Mouse (Mus musculus) T-helper 1 cell (primary cell): Measurements from ENCODE around the gene Plekhg2.

ENCODE experiments used
- in situ Hi-C: fragments of 300-600 bp; cut with MboI, MseI; formaldehyde crosslinking; loops from one replicate; pipeline ENCODE4 v1.15.1; 2025; ENCODE audit warnings: high pct_unique_total_duplicates

Plekhg2 gene

GRCm38 (mm10) chr7:28383606-28384005 is 11.2 kb upstream of the Plekhg2 start:
- in situ Hi-C loops = no loop called here

- in situ Hi-C loops = no loop called here
Observed at GRCm38 (mm10) chr7:28382981-28383396, 10.6 kb upstream of the Plekhg2 start.

- in situ Hi-C loops = no loop called here
Observed at GRCm38 (mm10) chr7:28382347-28382951, 10.1 kb upstream of the Plekhg2 start.

- in situ Hi-C loops = no loop called here
Observed at GRCm38 (mm10) chr7:28381938-28382337, 9.5 kb upstream of the Plekhg2 start.

DNA sequence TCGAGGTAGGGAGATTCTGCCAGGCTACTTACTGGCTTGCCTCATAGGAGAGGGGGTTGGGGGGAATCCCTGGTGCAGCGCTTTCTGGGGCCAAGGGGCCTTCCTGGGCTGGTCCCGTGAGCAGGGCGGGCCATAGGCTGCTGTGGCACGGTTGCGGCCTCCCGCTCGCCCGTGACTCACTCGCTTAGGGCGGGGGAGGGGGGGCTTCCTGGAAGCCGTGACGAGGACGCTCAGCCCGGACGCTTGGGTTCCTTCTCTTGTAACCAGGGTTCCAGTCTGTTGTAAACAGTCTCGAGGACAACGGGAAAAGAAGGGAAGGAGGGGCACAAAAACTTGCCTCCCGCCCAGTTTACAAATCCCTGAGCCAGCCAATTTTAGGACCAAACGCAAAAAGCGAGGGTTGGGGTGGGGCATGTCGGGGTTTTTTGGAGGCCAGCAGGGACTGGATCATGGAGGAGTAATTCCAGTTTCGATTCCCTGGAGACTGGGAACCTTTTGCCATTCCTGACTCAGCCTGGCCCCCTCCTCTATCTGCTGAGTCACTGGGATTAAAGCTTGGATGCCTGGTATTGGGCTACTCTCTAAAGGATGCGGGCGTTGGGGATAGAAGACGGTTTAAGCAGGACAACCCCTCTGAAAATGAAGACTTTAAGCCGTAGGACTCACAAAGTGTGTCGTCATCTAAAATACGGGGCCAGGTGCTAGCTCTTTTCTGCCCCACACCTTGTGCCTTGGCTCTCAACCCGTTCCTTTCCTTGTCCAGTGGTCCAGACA is 8.8 kb upstream of the Plekhg2 start:
- in situ Hi-C loops = no loop called here

GRCm38 (mm10) chr7:28380237-28381016 is 8.0 kb upstream of the Plekhg2 start, which contains the start of gene Zfp36:
Zfp36 (minus strand) TSS chr7:28380253.
- in situ Hi-C loops = no loop called here

DNA sequence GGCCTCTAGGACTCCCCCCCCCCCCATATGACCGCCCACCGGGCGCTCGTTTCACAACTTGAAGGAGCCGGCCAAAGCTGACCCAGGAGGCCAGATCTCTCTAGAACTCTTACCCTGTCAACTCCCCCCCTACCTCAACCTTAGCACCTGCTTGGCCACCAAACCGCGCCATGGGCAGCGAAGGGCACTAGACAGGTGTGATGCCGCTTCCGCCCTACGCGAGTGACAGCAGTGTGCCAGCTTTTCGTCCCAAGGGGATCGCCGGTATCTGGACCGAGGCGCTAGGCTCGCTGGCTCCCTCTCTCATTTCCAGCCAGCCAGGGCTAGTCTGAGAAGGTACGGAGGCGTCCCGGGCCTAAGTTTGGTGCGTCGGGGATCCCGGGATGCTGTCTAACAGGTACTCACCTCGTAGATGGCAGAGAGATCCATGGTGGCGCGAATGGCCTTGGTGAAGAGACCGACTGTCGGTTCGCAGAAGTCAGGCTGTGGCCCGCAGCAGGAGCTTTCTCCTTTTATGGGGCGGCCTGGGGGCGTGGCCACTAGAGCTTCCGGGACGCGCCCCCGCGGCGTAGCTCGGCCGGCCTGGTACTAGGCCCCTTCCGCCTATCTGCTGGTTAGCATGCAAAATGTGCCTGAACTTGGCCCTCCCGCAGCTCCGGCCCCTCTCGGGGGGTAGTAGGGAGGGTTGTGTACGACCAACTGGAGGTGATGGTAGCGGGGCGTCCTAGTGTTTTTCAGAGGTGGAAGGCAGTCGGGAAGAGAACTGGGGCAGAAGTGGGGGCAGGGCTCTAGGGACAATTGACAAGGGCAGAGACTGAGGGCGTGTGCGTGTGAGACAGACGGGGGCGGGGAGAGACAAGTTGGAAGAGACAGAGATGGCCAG is 6.6 kb upstream of the Plekhg2 start:
- in situ Hi-C loops = no loop called here

- in situ Hi-C loops = no loop called here
Observed at GRCm38 (mm10) chr7:28378066-28378690, 5.8 kb upstream of the Plekhg2 start.

DNA sequence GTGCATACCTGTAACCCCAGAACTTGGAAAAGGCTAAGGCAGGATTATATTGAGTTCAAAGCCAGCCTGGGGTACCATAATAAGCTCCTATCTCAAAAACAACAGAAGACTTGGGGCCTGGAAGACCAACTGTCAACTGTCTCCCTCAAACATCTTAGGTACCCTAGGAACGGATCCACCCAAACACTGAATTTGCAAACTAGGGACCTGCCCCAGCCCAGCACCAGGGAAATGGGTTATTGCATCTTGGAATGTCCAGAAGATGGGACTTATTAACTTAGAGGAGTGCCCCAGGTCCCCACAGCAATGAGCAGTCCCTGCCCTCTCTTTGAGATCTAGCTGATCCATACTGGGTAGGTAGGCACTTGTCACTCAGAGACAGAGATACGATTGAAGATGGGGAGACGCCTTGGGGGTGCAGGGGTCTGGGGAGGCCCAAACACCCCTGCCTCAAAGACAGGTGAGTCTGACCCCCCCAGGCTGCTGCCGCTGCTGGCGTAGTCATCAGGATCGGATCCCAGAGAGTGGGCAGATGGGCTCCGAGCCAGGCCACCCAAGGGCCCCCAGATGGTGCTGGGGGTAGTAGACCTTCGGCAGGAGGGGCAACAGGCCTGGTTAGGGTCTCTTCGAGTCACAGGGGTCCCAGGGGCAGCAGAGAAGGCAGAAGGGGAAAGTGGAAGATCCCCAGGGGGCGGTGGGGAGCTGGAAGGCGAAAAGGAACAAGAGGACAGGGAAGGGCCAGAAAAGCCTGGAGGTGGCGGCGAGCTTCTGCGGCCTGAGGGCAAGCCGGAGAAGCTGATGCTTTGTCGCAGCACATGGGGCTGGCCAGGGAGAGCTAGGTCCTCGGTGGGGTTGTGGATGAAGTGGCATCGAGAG is 5.0 kb upstream of the Plekhg2 start:
- in situ Hi-C loops = no loop called here

DNA sequence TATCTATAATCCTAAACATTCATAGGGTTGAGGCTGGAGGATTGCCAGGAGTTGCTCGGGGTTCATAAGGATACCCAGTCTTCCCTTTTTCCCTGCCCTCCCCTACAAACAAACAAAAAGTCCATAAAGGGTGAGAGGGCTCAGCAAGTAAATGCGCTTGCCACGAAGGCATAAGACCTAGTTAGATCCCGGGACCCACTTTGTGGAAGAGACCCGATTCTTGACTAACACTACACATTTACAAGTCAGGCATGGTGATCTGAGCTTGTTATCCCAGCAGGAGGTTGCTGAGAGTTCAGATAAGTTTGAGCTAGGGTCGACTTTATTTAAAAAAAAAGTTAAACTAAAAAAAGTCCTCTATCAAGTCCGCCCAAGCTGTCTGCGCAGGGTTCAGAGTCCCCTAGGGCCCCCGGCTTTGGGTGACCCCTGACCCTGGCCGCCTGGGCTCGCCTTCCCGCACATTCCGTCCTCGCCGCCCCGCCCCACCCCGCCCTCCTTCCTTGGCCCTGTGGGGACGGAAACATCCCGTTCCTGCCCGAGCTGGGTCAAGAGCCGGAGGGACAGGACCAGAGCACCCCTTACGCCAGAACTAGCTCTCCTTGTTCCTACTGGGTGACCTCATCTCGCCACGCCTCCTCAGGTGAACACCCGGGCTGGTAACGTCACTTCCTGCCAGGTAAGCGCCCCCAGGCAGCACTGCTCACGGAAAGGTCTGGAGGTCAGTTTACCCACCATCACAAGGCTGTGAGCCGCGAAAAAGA is 3.8 kb upstream of the Plekhg2 start:
- in situ Hi-C loops = no loop called here

GRCm38 (mm10) chr7:28375176-28375921 is 3.0 kb upstream of the Plekhg2 start:
- in situ Hi-C loops = no loop called here

DNA sequence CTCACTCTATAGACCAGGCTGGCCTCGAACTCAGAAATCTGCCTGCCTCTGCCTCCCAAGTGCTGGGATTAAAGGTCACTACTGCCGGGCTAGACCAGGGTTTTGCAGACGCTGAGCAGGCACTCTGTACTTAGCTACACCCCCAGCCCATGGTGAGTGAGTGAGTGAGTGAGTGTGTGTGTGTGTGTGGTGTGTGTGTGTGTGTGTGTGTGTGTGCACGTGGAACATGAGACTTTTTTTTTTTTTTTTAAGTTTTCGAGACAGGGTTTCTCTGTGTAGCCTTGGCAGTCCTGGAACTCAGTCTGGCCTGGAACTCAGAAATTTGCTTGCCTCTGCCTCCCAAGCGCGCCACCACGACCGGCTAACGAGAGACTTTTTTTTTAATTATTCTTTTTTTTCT is 2.2 kb upstream of the Plekhg2 start:
- in situ Hi-C loops = no loop called here

- in situ Hi-C loops = no loop called here
Observed at GRCm38 (mm10) chr7:28373891-28374495, 1.6 kb upstream of the Plekhg2 start.

- in situ Hi-C loops = no loop called here
Observed at GRCm38 (mm10) chr7:28373131-28373581, 757 bp upstream of the Plekhg2 start.

DNA sequence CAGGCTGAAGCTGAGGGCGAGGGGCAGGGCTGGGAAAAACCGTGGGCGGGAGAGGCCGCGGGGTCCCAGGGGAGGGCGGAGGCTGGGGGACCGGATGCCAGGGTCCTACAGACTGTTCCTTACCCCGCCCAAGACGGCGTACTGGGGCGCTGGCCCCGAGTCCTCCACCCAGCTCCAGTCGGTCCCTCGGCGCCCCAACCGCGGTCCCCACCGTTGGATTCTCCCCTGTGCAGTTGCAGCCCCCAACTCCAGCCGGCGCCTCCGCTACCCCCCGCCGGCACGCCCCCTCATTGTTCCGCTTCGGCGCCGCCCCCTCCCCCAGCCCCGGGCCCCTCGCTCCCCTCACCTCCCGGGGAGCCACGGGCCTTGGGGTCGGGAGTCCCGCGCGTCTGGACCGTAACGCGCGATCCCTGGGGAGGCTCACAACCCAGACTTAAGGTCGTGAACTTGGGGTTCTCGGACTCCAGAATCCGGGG is 847 bp downstream of the Plekhg2 start:
- in situ Hi-C loops = no loop called here

- in situ Hi-C loops = no loop called here
Observed at GRCm38 (mm10) chr7:28370977-28371513, 1.4 kb downstream of the Plekhg2 start.

DNA sequence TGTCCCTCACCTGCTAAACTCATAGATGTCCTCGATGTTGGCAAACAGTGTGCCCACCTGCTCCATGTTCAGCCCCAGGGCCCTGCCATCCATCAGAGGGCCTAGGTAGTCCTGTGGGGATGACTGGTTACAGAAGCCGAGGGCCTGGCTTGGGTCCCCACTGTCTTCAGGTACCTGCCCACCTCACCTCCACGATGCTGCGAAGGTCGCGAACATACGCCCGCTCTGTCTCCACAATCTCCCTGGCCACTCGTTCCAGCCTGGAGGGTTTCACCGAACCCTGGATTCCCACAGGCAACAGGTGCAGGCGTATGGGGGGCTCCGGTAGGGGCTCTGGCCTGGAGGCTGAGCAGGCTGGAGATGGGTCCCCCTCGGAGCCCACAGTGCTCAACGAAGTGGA is 2.3 kb downstream of the Plekhg2 start:
- in situ Hi-C loops = no loop called here
